Mouse (Mus musculus) heart, postnatal 14 days (tissue): Measurements from ENCODE around the gene Hps6. TPM values are rescaled to one million over a fixed set of nuclear protein-coding genes. Genes with fewer than 3 reads are reported as not detected.
"Not testable (repeated sequence)": the region's sequence is repeated elsewhere in the genome, so short reads cannot be mapped to it uniquely, and the experiment has no call there.

Experiments
- DNase-seq, 2 experiments: peaks; one replicate each; pipeline ENCODE4 v3.0.0; 2021 to 2022
- intact Hi-C: fragments of 180-260 bp; cut with DNase I; formaldehyde crosslinking; loops from one replicate; pipeline ENCODE4 v1.15.1; 2025
- long read RNA-seq, 2 experiments: library from polyadenylated mRNA; stranded (forward); transcript quantifications; one replicate each; pipeline ENCODE4 v2.0.0; 2021
- total RNA-seq, 2 experiments: library from RNA; stranded (reverse); gene quantifications; 2 replicates each; pipeline ENCODE4 v1.2.3; 2021

The Hps6 gene
- 1 to 10 TPM; 6.3 to 6.5 TPM for total RNA-seq
- long read RNA-seq, experiment 1, transcript Hps6-201 (1 exons, 2,666 nt), result major isoform, 8 of 8 reads
- long read RNA-seq, experiment 1, partial matches to known transcripts, result 0 of 8 reads
- long read RNA-seq, experiment 1, other reads (novel, unspliced or antisense), result 0 of 8 reads
- long read RNA-seq, experiment 2, transcript Hps6-201 (1 exons, 2,666 nt), result major isoform, 8 of 8 reads
- long read RNA-seq, experiment 2, partial matches to known transcripts, result 0 of 8 reads
- long read RNA-seq, experiment 2, other reads (novel, unspliced or antisense), result 0 of 8 reads

DNA sequence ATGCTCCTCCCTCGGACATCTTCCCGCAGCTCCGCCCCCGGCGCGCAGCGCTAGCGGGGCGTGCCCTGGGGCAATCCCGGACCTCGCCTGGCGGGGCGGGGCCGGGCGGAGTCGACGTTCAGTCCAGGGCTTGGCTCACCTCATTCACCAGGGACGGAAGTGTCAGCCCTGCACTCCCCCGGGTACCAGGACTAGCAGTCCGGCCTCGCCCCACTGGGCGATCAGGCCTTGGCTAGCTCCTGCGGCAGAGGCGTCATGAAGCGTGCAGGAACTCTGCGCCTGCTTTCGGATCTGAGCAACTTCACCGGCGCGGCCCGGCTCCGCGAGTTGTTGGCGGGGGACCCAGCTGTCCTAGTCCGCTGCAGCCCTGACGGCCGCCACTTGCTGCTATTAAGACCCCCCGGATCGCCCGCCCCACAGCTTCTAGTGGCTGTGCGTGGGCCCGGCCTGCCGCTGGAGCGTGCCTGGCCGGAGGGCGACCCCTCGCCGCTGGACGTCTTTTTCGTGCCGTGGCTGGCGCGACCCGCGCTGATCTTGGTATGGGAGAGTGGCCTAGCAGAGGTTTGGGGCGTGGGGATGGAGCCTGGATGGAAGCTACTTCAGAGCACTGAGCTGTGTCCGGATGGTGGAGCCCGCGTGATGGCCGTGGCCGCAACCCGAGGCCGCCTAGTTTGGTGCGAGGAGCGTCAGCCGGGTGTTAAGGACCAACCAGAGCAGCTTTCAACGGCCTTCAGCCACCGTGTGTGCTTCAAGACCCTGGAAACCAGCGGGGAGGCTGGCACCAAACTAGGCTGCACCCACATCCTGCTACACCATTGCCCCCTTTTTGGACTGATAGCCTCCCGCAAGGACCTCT lies at the start of gene Hps6:
Gene Hps6, plus strand, starts transcription at position 138 of the 856 bp plus-strand sequence.
- peak; percentile 90 to 91 for DNase-seq
- intact Hi-C loops, result no loop called here

DNA sequence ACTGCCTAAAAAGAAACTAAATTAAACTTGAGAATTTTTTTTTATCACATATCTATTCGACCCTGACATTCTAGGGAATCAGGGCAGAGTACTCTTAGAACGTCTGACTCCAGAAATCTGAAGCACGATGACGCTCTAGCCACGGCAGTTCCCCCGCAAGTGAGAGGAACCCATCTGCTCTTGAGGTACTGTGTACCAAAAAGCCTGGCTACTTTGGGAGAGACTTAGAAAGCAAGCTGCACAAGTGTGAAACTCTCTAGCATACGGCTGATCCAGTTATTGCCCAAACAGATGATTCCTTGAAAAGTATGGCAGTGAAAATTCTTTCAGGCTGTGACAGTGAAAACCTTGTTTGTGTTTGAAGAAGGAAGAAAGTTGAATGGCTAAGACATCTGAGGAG lies 46.6 kb upstream of the Hps6 start:
- no peak for DNase-seq
- intact Hi-C loops, result no loop called here

DNA sequence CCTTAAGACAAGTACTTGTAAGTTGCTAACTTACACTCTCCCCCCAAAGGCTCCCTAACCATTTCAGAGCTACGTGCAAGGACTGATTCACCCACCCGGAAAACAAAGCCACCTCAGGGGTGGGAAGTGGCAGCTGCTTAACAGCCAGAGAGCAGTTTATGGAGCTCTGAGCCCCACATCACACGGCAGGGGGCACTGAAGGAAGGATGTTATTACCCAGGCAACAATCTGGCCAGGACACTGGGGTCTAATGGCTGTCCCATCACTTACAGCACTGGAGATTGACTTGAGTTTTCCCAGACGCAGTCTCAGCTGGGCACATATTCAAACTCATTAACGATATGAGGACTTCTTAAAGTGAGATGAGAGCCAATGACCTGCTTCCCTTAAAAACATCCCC lies 42.5 kb upstream of the Hps6 start:
- DNase-seq, result no peak
- intact Hi-C loops, result no loop called here

DNA sequence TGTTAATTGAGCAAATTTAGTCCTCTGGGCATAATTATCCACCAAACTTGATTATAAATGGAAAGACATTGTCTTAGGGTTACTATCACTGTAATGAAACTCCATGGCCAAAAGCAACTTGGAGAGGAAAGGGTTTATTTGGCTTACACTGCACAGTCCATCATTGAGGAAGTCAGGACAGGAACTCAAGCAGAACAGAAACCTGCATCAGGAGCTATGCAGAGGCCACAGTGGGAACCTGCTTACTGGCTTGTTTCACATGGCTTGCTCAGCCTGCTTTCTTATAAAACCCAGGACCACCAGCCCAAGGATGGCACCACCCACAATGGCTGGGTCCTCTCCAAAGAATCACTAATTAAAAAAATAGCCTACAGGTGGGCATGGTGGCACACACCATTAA lies 18.9 kb upstream of the Hps6 start:
- no peak for DNase-seq
- intact Hi-C loops, result no loop called here

DNA sequence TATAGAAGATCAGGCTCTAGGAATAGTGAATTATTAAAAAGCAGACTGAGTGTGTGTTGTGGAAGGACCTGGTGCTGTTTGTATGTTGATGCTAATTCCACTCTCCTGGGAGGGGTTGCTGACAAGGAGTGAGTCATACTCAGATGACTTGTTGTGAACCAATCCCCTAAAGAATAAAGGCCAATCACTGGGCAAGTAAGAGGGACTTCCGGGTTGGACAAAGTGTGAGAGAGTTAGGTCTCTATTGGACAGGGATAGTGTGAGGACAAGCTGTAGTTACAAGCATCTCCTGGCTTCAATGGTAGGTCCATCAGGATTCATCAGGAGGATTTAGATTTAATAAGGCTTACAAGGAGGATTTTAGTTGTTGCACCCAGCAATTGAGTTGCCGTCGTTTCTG lies 15.1 kb upstream of the Hps6 start:
- intact Hi-C loops, result no loop called here
- DNase-seq, result no peak

DNA sequence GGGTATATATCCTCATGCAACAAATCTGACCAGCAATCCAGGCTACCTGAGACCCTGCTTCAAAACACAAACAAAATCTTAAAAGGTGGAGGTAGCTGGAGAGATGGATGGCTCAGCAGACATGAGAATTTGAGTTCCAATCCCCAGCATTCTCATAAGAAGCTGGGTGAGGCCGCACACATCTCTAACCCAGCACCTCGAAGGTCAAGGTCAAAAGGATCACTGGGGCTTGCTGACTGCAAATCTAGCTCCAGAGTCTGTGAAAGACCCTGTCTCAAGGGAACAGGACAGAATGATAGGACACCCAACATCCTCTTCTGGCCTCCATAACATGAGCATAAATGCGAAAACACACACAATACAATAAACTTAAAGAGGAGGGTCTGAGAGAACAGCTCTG lies 12.1 kb upstream of the Hps6 start:
- DNase-seq, result no peak
- intact Hi-C loops, result no loop called here

DNA sequence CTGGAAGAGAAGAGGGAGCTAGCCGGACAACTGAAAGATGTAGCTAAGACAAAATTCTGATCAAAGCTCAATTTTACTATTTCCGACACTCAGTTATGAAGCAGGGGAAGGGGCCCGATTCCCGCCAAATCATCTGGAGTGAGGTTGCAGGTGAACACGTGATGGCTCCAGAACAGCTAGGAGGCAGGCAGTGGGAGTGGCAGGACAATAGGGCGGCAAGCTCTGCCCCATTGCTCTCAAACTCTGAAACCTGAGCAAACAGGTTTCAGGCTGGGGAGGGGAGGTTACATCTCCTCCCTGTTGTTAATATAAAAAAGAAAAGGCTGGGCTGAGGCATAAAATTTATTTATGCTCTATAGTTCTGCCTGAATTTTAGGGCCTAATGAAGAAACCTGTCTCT lies 9.9 kb upstream of the Hps6 start:
- intact Hi-C loops, result not testable (repeated sequence)

DNA sequence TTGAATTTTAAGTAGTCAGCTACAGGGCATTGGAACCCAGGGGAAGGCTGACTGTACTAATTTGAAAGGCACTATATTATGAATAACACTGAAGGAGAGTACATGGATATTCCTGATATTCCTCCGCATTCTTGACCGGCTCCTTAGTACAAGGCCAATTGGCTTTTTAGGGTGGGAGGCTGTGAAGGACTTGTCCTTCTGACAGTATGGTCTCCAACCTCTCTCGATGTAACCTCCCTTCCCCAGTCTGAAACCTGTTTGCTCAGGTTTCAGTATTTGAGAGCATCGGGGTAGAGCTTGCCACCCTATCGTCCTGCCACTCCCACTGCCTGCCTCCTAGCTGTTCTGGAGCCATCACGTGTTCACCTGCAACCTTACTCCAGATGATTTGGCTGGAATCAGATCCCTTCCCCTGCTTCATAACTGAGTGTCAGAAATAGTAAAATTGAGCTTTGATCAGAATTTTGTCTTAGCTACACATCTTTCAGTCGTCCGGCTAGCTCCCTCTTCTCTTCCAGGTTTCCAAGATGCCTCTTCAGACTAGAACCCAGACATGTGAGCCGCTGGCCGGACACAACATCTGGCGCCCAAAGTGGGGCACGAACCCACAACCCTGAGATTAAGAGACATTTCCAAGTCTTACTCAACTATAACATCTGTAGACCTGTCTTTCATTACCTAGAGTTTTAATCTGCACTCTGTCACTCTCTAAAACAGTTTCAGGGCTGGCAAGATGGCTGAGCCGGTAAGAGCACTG lies 9.1 kb upstream of the Hps6 start:
- no peak for DNase-seq
- intact Hi-C loops, result no loop called here

More for the DNA sequence above, 9.9 kb upstream of the Hps6 start:
- DNase-seq, result not testable (repeated sequence)

DNA sequence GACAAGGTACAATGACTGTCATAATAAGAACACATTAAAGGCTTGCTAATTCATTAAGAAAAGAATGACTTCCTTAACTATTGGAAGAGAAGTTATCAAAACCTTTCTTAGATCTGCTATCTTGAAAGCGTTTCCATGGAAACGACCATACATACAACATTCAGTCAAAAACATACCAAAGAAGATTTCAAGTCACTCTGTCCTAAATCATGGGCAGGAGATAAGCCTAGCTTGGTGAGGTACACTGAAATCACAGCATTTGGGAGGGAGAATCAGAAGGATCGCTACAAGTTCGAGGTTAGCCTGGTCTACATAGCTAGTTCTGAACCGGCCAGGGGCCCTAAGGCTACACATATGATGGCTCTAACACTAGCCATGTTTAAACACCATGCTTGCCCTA lies 5.9 kb upstream of the Hps6 start:
- DNase-seq, result no peak
- intact Hi-C loops, result no loop called here

DNA sequence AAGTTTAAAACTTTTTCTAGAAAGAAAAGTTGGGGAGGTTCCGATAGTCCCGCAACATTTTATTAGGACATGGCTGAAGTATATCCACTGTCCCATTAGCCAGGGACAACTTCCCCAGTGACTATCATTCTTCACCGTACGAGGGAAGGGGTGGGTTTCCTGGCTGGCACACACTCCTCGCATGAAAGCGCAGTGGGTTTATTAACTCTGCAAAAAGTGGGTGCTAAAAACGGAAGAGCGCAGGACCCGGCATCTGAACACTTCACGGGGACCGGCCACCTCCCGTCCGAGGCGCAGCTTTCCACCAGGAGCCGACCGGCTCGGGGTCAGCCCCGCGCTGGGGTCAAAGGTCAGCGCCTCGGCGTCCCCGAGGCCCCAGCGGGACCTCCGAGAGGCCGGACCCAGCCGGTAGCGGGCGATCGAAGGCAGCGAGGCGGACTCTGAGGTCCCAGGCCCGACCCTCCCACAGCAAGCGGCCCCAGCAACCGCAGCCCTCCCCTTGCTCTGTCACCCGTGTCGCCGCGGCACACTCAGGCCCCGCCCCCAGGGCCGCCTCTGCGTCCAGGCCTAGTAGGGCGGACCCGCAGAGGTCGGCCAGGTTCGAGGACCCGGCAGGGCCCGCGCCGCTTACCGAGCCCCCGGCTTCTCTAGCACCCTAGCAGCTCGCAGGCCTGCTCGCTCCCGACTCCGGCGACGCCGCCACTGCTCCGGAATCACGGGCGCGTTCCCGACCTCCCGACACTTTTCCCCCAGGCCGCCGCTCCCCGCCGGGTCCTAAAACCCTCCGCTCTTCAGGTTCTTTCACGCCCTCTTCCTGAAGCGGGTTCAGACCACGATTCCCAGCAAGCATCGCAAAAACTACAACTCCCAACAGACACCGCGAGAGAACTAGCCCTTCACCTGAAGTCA lies 5.3 kb upstream of the Hps6 start, which contains the start of gene Armh3:
Gene Armh3, minus strand, starts transcription at position 704 of the 909 bp plus-strand sequence.
- peak; percentile 90 to 91 for DNase-seq
- intact Hi-C loops, result no loop called here

DNA sequence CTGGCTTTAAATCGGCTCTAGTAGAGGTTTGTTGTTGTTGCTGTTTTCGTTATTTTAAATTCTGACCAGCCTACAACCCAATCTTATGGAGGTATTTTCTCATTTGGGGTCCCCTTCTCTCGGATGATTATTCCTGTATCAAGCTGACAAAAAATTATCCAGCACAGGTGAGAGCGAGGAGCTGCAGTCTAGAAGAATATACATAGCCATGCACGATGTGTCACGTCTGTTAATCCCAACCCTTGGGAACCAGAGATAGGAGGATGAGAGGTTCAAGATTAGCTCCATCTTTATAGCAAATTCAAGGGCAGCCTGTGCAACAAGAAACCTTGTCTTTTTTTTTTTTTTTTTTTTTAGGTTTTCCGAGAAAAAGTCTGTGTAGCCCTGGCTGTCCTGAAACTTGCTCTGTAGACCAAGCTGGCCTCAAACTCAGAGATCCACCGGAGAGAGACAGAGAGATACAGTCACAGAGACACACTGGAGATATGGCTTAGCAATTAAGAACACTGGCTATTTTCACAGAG lies 4.6 kb upstream of the Hps6 start:
- intact Hi-C loops, result no loop called here
- DNase-seq, result no peak

DNA sequence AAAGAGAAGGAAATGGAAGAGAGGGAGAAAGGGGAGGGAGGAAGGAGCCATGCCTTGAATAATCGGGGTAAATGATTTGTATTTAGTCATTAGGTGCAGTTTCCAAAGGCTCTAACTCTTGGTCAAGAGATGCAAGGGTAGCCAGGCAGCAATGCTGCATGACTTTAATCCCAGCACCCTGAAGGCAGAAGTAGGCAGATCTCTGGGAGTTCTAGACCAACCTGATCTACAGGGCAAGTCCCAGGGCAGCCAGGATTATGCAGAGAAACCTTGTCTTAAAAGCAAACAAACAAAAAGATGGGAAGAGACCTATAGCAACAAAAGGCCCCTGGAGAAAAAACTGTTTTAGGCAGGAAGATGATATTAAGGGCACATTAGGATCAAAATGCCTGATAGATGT lies 3.9 kb upstream of the Hps6 start:
- DNase-seq, result no peak
- intact Hi-C loops, result no loop called here

DNA sequence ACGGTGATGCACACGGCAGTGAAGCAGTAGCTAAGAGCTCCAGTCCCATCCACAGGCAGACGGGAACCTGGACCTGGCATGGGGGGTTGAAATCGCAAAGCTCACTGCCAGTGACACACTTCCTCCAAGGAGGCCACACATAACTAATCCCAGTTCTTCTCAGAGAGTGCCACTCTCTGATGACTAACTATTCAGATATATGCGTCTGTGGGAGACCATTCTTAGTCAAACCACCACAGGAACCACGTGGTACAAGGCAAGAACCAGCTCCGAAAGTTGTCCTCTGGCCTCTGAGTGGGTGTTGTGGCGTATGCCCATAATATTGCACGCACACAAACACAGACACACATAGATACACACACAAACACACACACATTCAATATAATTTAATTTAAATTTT lies 1.0 kb upstream of the Hps6 start:
- intact Hi-C loops, result no loop called here
- peak in 1 of 2 experiments; percentile 2 for DNase-seq

DNA sequence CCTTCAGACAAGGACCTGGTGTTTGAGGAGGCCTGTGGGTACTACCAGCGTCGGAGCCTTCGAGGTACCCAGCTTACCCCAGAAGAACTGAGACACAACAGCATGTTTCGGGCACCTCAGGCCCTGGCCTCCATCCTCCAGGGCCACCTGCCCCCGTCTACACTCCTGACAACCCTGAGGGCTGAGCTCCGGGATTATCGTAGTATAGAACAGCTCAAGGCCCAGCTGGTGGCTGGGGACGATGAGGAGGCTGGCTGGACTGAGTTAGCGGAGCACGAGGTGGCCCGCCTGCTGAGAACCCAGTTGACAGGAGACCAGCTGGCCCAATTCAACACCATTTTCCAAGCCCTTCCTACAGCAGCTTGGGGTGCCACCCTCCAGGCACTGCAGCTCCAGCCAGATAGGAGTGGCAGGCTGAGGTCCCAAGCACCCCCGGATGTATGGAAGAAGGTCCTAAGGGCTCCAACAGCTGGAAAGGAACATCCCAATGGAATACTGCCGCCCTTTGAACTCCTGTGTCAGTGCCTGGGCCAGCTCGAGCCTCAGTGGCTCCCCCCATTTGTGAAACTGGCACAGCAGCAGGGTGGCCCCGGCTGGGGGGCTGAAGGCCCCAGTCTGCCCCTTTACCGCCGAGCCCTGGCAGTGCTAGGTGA lies 1.6 kb downstream of the Hps6 start:
- DNase-seq, result no peak
- intact Hi-C loops, result no loop called here

DNA sequence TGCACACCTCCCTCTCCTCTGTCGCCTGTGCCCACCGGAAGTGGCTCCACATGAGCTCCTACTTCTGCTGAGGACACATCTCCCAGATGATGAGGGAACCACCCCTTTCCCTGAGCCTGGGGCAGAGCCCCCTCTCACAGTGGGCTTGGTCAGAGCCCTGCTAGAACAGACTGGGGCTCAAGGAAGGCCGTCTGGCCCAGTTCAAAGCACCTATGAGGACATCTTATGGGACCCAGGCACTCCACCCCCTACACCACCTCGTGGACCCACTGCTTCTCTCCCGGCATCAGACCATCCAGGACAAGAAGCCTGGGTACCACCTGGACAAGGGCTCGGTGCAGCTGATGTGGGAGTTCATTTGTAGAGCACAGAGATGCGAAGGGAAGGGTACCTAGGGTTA lies 2.4 kb downstream of the Hps6 start:
- intact Hi-C loops, result no loop called here

DNA sequence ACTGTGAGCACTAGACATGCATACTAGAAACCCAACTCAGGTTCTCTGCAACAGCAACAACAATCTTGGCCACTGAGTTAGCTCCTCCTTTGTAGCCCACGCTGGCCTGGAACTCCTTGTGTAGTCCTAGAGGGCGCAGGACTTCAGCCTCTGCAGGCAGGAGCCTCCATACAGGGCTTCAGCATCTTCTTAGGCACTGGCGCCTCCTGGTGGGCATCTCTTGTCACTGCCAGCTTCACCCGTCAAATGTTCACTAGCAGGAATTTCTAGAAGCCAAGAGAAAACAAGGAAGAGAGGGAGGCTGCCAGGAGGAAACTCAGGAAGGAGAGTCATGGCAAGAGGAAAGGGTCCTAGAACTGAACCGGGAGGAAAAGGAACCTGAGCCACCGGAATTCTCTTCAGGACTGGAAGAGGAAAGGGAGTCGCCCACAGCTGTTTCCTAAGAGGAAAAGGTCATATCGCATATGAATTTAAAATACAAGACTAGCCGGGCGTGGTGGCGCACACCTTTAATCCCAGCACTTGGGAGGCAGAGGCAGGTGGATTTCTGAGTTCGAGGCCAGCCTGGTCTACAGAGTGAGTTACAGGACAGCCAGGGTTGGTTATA lies 11.4 kb downstream of the Hps6 start:
- intact Hi-C loops, result loop anchor here (2.0 to 5.0 kb wide), 2 partner anchors 42 to 202 kb away; no protein-coding TSS in a partner anchor
- peak; percentile 89 to 91 for DNase-seq

More for the DNA sequence above, 2.4 kb downstream of the Hps6 start:
- DNase-seq, result no peak

DNA sequence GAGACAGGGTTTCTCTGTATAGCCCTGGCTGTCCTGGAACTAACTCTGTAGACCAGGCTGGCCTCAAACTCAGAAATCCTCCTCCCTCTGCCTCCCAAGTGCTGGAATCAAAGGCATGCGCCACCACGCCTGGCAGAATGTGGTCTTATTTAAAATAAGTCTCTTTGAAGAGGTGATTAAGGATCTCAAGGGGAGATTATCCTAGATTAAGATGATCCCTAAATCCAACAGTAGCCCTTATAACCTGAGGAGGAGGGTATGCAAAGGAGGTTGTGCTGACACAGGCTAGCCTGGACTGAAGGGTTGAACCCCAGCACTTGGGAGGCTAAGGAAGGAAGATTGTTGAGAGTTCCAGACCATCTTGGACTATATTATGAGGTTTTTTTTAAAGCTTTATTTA lies 12.7 kb downstream of the Hps6 start:
- intact Hi-C loops, result no loop called here
- DNase-seq, result no peak

DNA sequence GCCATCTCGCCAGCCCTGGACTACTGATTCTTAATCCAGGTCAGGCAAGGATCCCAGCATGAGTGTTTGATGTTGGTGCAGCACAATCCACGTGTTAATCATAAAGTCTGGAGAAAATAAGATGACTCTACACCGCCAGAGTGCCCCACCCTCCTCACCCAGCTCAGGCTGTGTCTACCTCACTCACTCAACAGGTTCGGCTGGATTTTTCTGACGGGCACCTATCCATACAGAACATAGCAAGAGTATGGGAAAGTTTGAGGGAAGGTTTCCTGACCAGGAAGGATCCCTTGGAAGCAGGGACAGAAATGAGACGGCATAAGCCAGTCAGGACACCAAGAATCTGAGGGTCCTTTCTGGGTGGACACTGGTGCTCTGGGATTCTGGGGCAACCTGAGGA lies 21.7 kb downstream of the Hps6 start:
- intact Hi-C loops, result no loop called here
- no peak for DNase-seq

DNA sequence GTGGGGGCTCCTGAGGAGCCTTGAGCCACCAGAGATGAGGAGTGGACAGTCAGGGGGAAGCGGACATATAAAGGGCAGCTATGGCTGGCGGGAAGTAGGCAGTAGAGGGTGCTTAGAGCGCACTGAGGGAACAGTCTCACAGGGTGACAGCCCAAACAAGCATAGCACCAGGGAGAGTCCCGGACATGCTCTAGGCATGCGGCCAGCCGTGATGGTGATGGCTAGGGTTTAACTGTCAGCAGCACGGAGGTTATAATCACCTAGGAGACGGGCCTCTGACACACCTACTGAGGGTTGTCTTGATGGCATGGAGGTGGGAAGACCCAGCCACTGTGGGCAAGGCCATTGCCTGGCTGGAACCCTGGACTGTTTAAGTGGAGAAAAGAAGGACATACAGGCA lies 23.3 kb downstream of the Hps6 start:
- DNase-seq, result peak; percentile 30 to 68
- intact Hi-C loops, result no loop called here
